Mouse (Mus musculus) heart, adult 2 months (tissue): Measurements from ENCODE around the gene Pet117.

ENCODE experiments used
- CTCF ChIP-seq: fragments of 200-600 bp; IDR thresholded peaks from 2 replicates; pipeline ENCODE4 v1.8.1; 2022; ENCODE audit warnings: antibody characterized with exemption, mild to moderate bottlenecking, moderate library complexity
- POLR2A ChIP-seq: fragments of 200-500 bp; IDR thresholded peaks from 2 replicates; pipeline ENCODE4 v1.6.1; 2011; ENCODE audit warnings: mild to moderate bottlenecking, low read depth, low read length, control low read depth; ENCODE audit not compliant: insufficient read depth

DNA sequence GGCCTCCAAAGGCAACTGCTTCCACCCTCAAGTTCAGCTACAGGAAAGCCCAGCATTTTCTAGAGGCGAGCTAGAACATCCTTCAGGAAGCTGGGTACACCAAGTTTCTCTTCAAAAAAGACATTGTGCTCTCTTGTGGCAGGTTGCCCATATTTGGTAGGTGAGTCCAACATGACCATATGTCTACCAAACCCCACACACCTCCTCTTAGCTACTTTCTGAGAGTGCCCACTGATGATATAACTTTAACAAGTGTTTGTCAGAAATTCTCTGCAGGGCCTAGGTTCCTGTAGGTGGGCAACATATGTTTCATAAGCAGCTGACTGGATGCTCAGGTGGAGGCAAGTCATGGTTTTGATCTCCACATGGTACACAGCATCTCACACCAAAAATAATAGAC lies 45.9 kb downstream of the Pet117 start:
- TF ChIP-seq CTCF (no peak), POLR2A (no peak)
